8 mouse cellular contexts compared by ENCODE assay signal in the genomic region with DNA sequence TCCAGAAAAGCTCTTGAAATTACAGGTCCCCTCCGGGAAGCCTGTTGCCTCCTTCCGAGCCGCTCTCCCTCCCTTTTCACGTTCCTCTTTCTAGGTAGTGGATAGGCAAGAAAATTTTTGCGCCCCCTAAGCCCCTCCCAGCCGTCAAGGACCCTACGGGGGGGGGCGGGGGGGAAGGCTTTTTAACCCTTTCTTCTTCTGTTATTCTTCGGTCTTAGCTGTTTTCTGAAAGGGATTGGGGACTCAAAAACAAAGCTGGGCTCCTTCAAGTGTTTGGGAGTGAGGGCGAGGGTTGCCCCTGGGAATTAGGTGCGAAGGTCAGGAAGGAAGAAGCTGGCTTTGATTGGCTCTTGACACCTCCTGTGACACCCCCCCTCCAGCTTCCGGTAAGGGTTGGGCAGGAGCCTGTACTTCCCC. TPM values are rescaled to one million over a fixed set of nuclear protein-coding genes. Genes with fewer than 3 reads are reported as not detected.
DNase-seq lines count a peak whose midpoint lies in the region; ATAC-seq and TF ChIP-seq lines count a peak whose summit lies in the region.

No protein-coding gene starts in this region.

- no peaks in the 10 kb centered on the region for H3K36me3 ChIP-seq in hindbrain, embryonic 10.5 days
- no peaks in the 10 kb centered on the region for H3K36me3 ChIP-seq in limb, embryonic 14.5 days (ENCODE audit: control insufficient read depth, insufficient read depth, low read length)

- under 1% methylated on average over 12 of the region's 12 CpGs for WGBS in hindbrain, embryonic 10.5 days
- under 1% methylated on average over 12 of the region's 12 CpGs for WGBS in limb, embryonic 14.5 days

- no peak for TF ChIP-seq CTCF in cortical plate, adult 2 months (IDR thresholded peaks at IDR 0.05; ENCODE audit: extremely low read depth, insufficient read depth, low read length)

- no peaks in the 10 kb centered on the region for H3K9me3 ChIP-seq in hindbrain, embryonic 10.5 days
- H3K9me3 ChIP-seq in limb, embryonic 14.5 days (ENCODE audit: control insufficient read depth, low read length) = no peaks in the 10 kb centered on the region

- H3K27ac ChIP-seq in cortical plate, adult 2 months (ENCODE audit: insufficient read depth, low read length) = no peak overlapping the region
- H3K27ac ChIP-seq in hindbrain, embryonic 10.5 days = no peak overlapping the region
- H3K27ac ChIP-seq in limb, embryonic 14.5 days (replicated peaks; ENCODE audit: low read depth, low read length) = no peak overlapping the region

- peak; percentile 41 for DNase-seq in cerebellum, adult 9-11 months
- no peak for DNase-seq in cerebellum, postnatal 14 days
- peak; percentile 33 for DNase-seq in hindbrain, embryonic 10.5 days (ENCODE audit: low spot score)
- DNase-seq in limb, embryonic 14.5 days (ENCODE audit: low spot score) = peak; percentile 52
- DNase-seq in neural tube, embryonic 10.5 days (ENCODE audit: extremely low spot score, low spot score) = peak; percentile 35
- no peak for DNase-seq in layer of hippocampus, postnatal 25 days (ENCODE audit: extremely low spot score in 1 of 2, low spot score in 1 of 2)
- no peak for DNase-seq in frontal cortex, adult 2 months (ENCODE audit: extremely low spot score in 1 of 2, low spot score in 1 of 2)

- peaks cover 71% of the 10 kb centered on the region for H3K27me3 ChIP-seq in hindbrain, embryonic 10.5 days (ENCODE audit: insufficient read depth, poor library complexity, severe bottlenecking)
- H3K27me3 ChIP-seq in limb, embryonic 14.5 days (ENCODE audit: control insufficient read depth, insufficient read depth, low read length) = no peaks in the 10 kb centered on the region

- H3K4me1 ChIP-seq in cortical plate, adult 2 months (ENCODE audit: control insufficient read depth, insufficient read depth, low read length) = peaks cover 5% of the 10 kb centered on the region; the same call in 1 of the 2 replicates
- peaks cover 50% of the 10 kb centered on the region for H3K4me1 ChIP-seq in hindbrain, embryonic 10.5 days (replicated peaks)
- H3K4me1 ChIP-seq in limb, embryonic 14.5 days (ENCODE audit: control insufficient read depth, insufficient read depth, low read length) = peaks cover 18% of the 10 kb centered on the region

- H3K4me3 ChIP-seq in cortical plate, adult 2 months (ENCODE audit: insufficient read depth, low read length) = peak overlapping the region; percentile 33
- peak overlapping the region; percentile 72 for H3K4me3 ChIP-seq in hindbrain, embryonic 10.5 days
- peak overlapping the region; percentile 63 for H3K4me3 ChIP-seq in limb, embryonic 14.5 days (replicated peaks; ENCODE audit: low read length)

- H3K9ac ChIP-seq in limb, embryonic 14.5 days (ENCODE audit: low read depth, low read length, severe bottlenecking) = peak overlapping the region; percentile 67

- TF ChIP-seq POLR2A in cortical plate, adult 2 months (IDR thresholded peaks at IDR 0.05; ENCODE audit: extremely low read depth, insufficient read depth, low read length) = no peak
- no peak for TF ChIP-seq POLR2A in limb, embryonic 14.5 days (IDR thresholded peaks at IDR 0.05; ENCODE audit: borderline replicate concordance, extremely low read depth, insufficient read depth, insufficient read length)

- ATAC-seq in limb, embryonic 14.5 days (ENCODE audit: low FRiP score, low read depth) = no peak

- H3K4me2 ChIP-seq in limb, embryonic 14.5 days (replicated peaks; ENCODE audit: low read depth, low read length, severe bottlenecking) = peak overlapping the region; percentile 82

RNA-seq across cellular contexts. Expression of gene Fosl2, which starts 1.5 kb away (rescaled TPM):
- 11.6 and 13.1 TPM in 2 replicates for polyA plus RNA-seq in cortical plate, adult 2 months (2012; rRNA removed)
- 0.42 and 0.55 TPM in 2 replicates for polyA plus RNA-seq in hindbrain, embryonic 10.5 days (2016; fragmentation: Nextera tagmentation; extraction: Ambion mirVana)
- 11.6 and 13.6 TPM in 2 replicates for polyA plus RNA-seq in limb, embryonic 14.5 days (2012; rRNA removed)
- 7.1 and 8.8 TPM in 2 replicates for polyA plus RNA-seq in limb, embryonic 14.5 days (2014; fragmentation: Nextera tagmentation; extraction: Ambion mirVana)
- total RNA-seq in layer of hippocampus, postnatal 25 days (2021) = 10 to 100 TPM; 47.6 to 48.4 TPM
- 12.1 and 17.9 TPM in 2 replicates for polyA plus RNA-seq in frontal cortex, adult 2 months (2012; rRNA removed)

Comparison
In these comparisons a context has a peak if more than half of its experiments do, and no peak if none do; other contexts are left out.
1. DNase-seq: peak in cerebellum, adult 9-11 months (single experiment), hindbrain, embryonic 10.5 days (single experiment), limb, embryonic 14.5 days (single experiment) and neural tube, embryonic 10.5 days (single experiment); none in cerebellum, postnatal 14 days (0 of 2), layer of hippocampus, postnatal 25 days (0 of 2) and frontal cortex, adult 2 months (0 of 2).
2. Peak in every context shown above with its lines, with median percentiles within 50 percentile points of each other: H3K4me3 ChIP-seq.